Mouse (Mus musculus) olfactory bulb, adult 2 months (tissue): Measurements from ENCODE around the gene Plscr3.

Experiments
- CTCF ChIP-seq: fragments of 200-500 bp; IDR thresholded peaks from 2 replicates; pipeline ENCODE4 v1.5.1; 2012; ENCODE audit warnings: low read depth, mild to moderate bottlenecking, low read length, moderate library complexity; ENCODE audit not compliant: insufficient read depth
- POLR2A ChIP-seq: fragments of 200-500 bp; IDR thresholded peaks from 2 replicates; pipeline ENCODE4 v1.6.1; 2012; ENCODE audit warnings: mild to moderate bottlenecking, low read depth, low read length, moderate library complexity; ENCODE audit not compliant: insufficient read depth

DNA sequence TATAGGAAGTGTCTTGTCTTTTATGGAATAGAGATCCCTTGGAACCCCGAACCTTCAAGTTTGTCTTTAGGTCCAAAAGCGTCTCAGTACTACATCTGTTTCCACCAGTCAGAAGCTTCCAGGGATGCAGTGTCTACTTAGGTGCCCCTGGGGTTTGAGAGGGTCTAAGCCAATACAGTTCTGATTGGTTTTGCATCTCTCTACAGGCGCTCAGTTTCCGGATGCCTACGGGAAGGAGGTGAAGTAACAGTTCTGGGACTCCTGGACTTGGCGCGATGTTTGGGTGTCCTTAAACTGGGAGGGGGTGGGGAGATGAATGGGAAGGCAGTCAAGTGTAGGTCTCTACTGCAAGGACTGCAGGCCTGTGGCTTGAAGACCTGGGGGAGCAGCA is 7.5 kb upstream of the Plscr3 start:
- TF ChIP-seq CTCF, result no peak
- TF ChIP-seq POLR2A, result no peak
